17 mouse cellular contexts compared by ENCODE assay signal in genomic region chr7:40433906-40434305, GRCm38 (mm10).
A peak's percentile ranks its signal among the peaks of the same experiment; 100 is the strongest.
DNase-seq lines count a peak whose midpoint lies in the region; ATAC-seq and TF ChIP-seq lines count a peak whose summit lies in the region.
"Had no signal": no experiment of that assay in that cellular context is flagged by ENCODE, and none has a peak within 500 bp of the region (broad histone marks: within the 10 kb centered on the region; RNA-seq: fewer than 3 reads in every experiment).

No protein-coding gene starts in this region.

- no peaks in the 10 kb centered on the region for H3K36me3 ChIP-seq in kidney, adult 2 months (ENCODE audit: control insufficient read depth, insufficient read depth, low read length)
- H3K36me3 ChIP-seq in thymus, adult 2 months (ENCODE audit: control insufficient read depth, insufficient read depth, low read length) = no peaks in the 10 kb centered on the region
- H3K36me3 ChIP-seq: embryonic facial prominence, embryonic 15.5 days; limb, embryonic 15.5 days; neural tube, embryonic 15.5 days had no signal

- TF ChIP-seq CTCF in kidney, adult 2 months (conservative IDR thresholded peaks at IDR 0.05; ENCODE audit: insufficient read depth, insufficient read length, low read depth, low read length) = no peak
- no peak for TF ChIP-seq CTCF in thymus, adult 2 months (IDR thresholded peaks at IDR 0.05; ENCODE audit: borderline replicate concordance, control insufficient read depth, extremely low read depth, insufficient read depth, low read length, poor library complexity)

- H3K4me1 ChIP-seq in kidney, adult 2 months (ENCODE audit: control insufficient read depth, insufficient read depth, low read length) = peaks cover 3% of the 10 kb centered on the region; the same call in 1 of the 2 replicates
- H3K4me1 ChIP-seq in thymus, adult 2 months (replicated peaks; ENCODE audit: control insufficient read depth, insufficient read depth, low read length) = no peaks in the 10 kb centered on the region
- H3K4me1 ChIP-seq: embryonic facial prominence, embryonic 15.5 days; forebrain, embryonic 13.5 days; limb, embryonic 15.5 days; neural tube, embryonic 15.5 days had no signal

- H3K4me3 ChIP-seq in kidney, adult 2 months (ENCODE audit: insufficient read depth, low read depth, low read length) = no peak overlapping the region
- no peak overlapping the region for H3K4me3 ChIP-seq in thymus, adult 2 months (ENCODE audit: control insufficient read depth, insufficient read depth, low read length)
- H3K4me3 ChIP-seq: embryonic facial prominence, embryonic 15.5 days; forebrain, embryonic 13.5 days; limb, embryonic 15.5 days; neural tube, embryonic 15.5 days had no signal

- H3K27ac ChIP-seq in kidney, adult 2 months (ENCODE audit: insufficient read depth, low read depth, low read length) = no peak overlapping the region
- H3K27ac ChIP-seq in thymus, adult 2 months (ENCODE audit: control insufficient read depth, insufficient read depth, low read length) = no peak overlapping the region
- H3K27ac ChIP-seq: embryonic facial prominence, embryonic 15.5 days; forebrain, embryonic 13.5 days; limb, embryonic 15.5 days; macrophage; neural tube, embryonic 15.5 days had no signal

- WGBS in kidney, adult 2 months = 19% methylated on average over 2 of the region's 2 CpGs
- 61% methylated on average over 2 of the region's 2 CpGs for WGBS in thymus, adult 2 months

- ATAC-seq in cerebellum, adult (ENCODE audit: insufficient number of reproducible peaks, low FRiP score, low TSS enrichment) = no peak
- ATAC-seq: forebrain, embryonic 13.5 days; intestine, embryonic 16.5 days had no signal

- no peaks in the 10 kb centered on the region for H3K27me3 ChIP-seq in kidney, adult 2 months (replicated peaks; ENCODE audit: control insufficient read depth, insufficient read depth, low read length)
- no peaks in the 10 kb centered on the region for H3K27me3 ChIP-seq in thymus, adult 2 months (ENCODE audit: control insufficient read depth, insufficient read depth, low read length)
- H3K27me3 ChIP-seq: embryonic facial prominence, embryonic 15.5 days; forebrain, embryonic 13.5 days; limb, embryonic 15.5 days; neural tube, embryonic 15.5 days had no signal

- peak; percentile 22 for DNase-seq in gastrocnemius, postnatal 25 days
- no peak for DNase-seq in gastrocnemius, postnatal 10 days
- peak; percentile 3 for DNase-seq in ovary, adult 18-20 months (ENCODE audit: low spot score)
- DNase-seq in ovary, postnatal 36 days (ENCODE audit: low spot score) = no peak
- DNase-seq in kidney, adult 2 months = peak; percentile 78
- peak; percentile 18 for DNase-seq in lung, postnatal 25 days (ENCODE audit: low spot score)
- no peak for DNase-seq in thymus, adult 2 months
- DNase-seq: cerebellum, postnatal 36 days; right cerebral cortex, postnatal 25 days; thymus, postnatal 36 days had no signal

- no peak for TF ChIP-seq POLR2A in kidney, adult 2 months (IDR thresholded peaks at IDR 0.05; ENCODE audit: low read depth, low read length)
- TF ChIP-seq POLR2A in thymus, adult 2 months (IDR thresholded peaks at IDR 0.05; ENCODE audit: control insufficient read depth, extremely low read depth, insufficient read depth, low read length, poor library complexity) = no peak

Comparison
In these comparisons a context has a peak if more than half of its experiments do, and no peak if none do; other contexts are left out.
1. DNase-seq: peak in gastrocnemius, postnatal 25 days (single experiment), ovary, adult 18-20 months (single experiment), kidney, adult 2 months (single experiment) and lung, postnatal 25 days (single experiment); none in gastrocnemius, postnatal 10 days (single experiment), ovary, postnatal 36 days (single experiment) and thymus, adult 2 months (single experiment).